Mouse (Mus musculus): ENCODE data around the gene Scn3b. TPM values are rescaled to one million over a fixed set of nuclear protein-coding genes. Genes with fewer than 3 reads are reported as not detected.
A peak's percentile ranks its signal among the peaks of the same experiment; 100 is the strongest.

Gene Scn3b
- 23.6 and 33.2 TPM in 2 replicates for polyA plus RNA-seq (2012; rRNA removed)

GRCm38 (mm10) chr9:40269103-40269861 lies at the start of gene Scn3b:
Gene Scn3b (plus strand): TSS chr9:40269217.
- DNase-seq: peak; percentile 48
- Histone ChIP-seq H3K4me1 (ENCODE audit: control insufficient read depth, insufficient read depth, low read length) (peaks cover 4% of the 10 kb centered on the region; the same call in 1 of the 2 replicates), H3K4me3 (replicated peaks; ENCODE audit: extremely low read depth, low read depth, low read length) (peak within 1 kb of the TSS; percentile 67)
- no peak for TF ChIP-seq CTCF (IDR thresholded peaks at IDR 0.05; ENCODE audit: insufficient read depth, low read length)
- no peak for TF ChIP-seq POLR2A (IDR thresholded peaks at IDR 0.05; ENCODE audit: borderline replicate concordance, extremely low read depth, low read depth, low read length)
- WGBS: 1% methylated on average over 42 of the region's 42 CpGs

- Histone ChIP-seq H3K4me1 (ENCODE audit: control insufficient read depth, insufficient read depth, low read length) (no peaks in the 10 kb centered on the region), H3K4me3 (replicated peaks; ENCODE audit: extremely low read depth, low read depth, low read length) (no peak overlapping the region)
- TF ChIP-seq POLR2A (IDR thresholded peaks at IDR 0.05; ENCODE audit: borderline replicate concordance, extremely low read depth, low read depth, low read length): no peak
- TF ChIP-seq CTCF (IDR thresholded peaks at IDR 0.05; ENCODE audit: insufficient read depth, low read length): no peak
- no peak for DNase-seq
- 71% methylated on average over 4 of the region's 4 CpGs for WGBS
These were observed 44.7 kb upstream of the Scn3b start for GRCm38 (mm10) chr9:40224289-40224688.

- TF ChIP-seq CTCF (IDR thresholded peaks at IDR 0.05; ENCODE audit: insufficient read depth, low read length): peak; percentile 27; the same call in 1 of the 2 replicates
- no peak for TF ChIP-seq POLR2A (IDR thresholded peaks at IDR 0.05; ENCODE audit: borderline replicate concordance, extremely low read depth, low read depth, low read length)
- Histone ChIP-seq H3K4me3 (replicated peaks; ENCODE audit: extremely low read depth, low read depth, low read length) (no peak overlapping the region), H3K4me1 (ENCODE audit: control insufficient read depth, insufficient read depth, low read length) (no peaks in the 10 kb centered on the region)
- DNase-seq: no peak
- 68% methylated on average over 10 of the region's 10 CpGs for WGBS
These were observed 40.9 kb upstream of the Scn3b start for GRCm38 (mm10) chr9:40227874-40228789.

GRCm38 (mm10) chr9:40228804-40229331 lies 40.1 kb upstream of the Scn3b start:
- TF ChIP-seq CTCF (IDR thresholded peaks at IDR 0.05; ENCODE audit: insufficient read depth, low read length): no peak
- no peak for TF ChIP-seq POLR2A (IDR thresholded peaks at IDR 0.05; ENCODE audit: borderline replicate concordance, extremely low read depth, low read depth, low read length)
- 39% methylated on average over 6 of the region's 6 CpGs for WGBS
- no peak overlapping the region for H3K4me3 ChIP-seq (replicated peaks; ENCODE audit: extremely low read depth, low read depth, low read length)

GRCm38 (mm10) chr9:40229479-40229878 lies 39.5 kb upstream of the Scn3b start:
- H3K4me3 ChIP-seq (replicated peaks; ENCODE audit: extremely low read depth, low read depth, low read length): no peak overlapping the region
- H3K4me1 ChIP-seq (ENCODE audit: control insufficient read depth, insufficient read depth, low read length): no peaks in the 10 kb centered on the region
- TF ChIP-seq CTCF (IDR thresholded peaks at IDR 0.05; ENCODE audit: insufficient read depth, low read length) (no peak), POLR2A (IDR thresholded peaks at IDR 0.05; ENCODE audit: borderline replicate concordance, extremely low read depth, low read depth, low read length) (no peak)
- DNase-seq: no peak
- 43% methylated on average over 5 of the region's 5 CpGs for WGBS

More at GRCm38 (mm10) chr9:40228804-40229331, 40.1 kb upstream of the Scn3b start:
- H3K4me1 ChIP-seq (ENCODE audit: control insufficient read depth, insufficient read depth, low read length): no peaks in the 10 kb centered on the region
- DNase-seq: no peak

- no peak for TF ChIP-seq POLR2A (IDR thresholded peaks at IDR 0.05; ENCODE audit: borderline replicate concordance, extremely low read depth, low read depth, low read length)
- no peak for TF ChIP-seq CTCF (IDR thresholded peaks at IDR 0.05; ENCODE audit: insufficient read depth, low read length)
- Histone ChIP-seq H3K4me3 (replicated peaks; ENCODE audit: extremely low read depth, low read depth, low read length) (no peak overlapping the region), H3K4me1 (ENCODE audit: control insufficient read depth, insufficient read depth, low read length) (no peaks in the 10 kb centered on the region)
- DNase-seq: no peak
- 78% methylated on average over 3 of the region's 3 CpGs for WGBS
These were observed 38.0 kb upstream of the Scn3b start for GRCm38 (mm10) chr9:40231019-40231418.

- DNase-seq: no peak
These were observed 34.6 kb upstream of the Scn3b start for GRCm38 (mm10) chr9:40234233-40235072.

GRCm38 (mm10) chr9:40235220-40235619 lies 33.8 kb upstream of the Scn3b start:
- WGBS: 91% methylated on average over 7 of the region's 7 CpGs
- H3K4me3 ChIP-seq (replicated peaks; ENCODE audit: extremely low read depth, low read depth, low read length): no peak overlapping the region
- DNase-seq: no peak
- TF ChIP-seq CTCF (IDR thresholded peaks at IDR 0.05; ENCODE audit: insufficient read depth, low read length): no peak
- TF ChIP-seq POLR2A (IDR thresholded peaks at IDR 0.05; ENCODE audit: borderline replicate concordance, extremely low read depth, low read depth, low read length): no peak
- H3K4me1 ChIP-seq (ENCODE audit: control insufficient read depth, insufficient read depth, low read length): no peaks in the 10 kb centered on the region

More at GRCm38 (mm10) chr9:40234233-40235072, 34.6 kb upstream of the Scn3b start:
- TF ChIP-seq POLR2A (IDR thresholded peaks at IDR 0.05; ENCODE audit: borderline replicate concordance, extremely low read depth, low read depth, low read length): no peak
- WGBS: 71% methylated on average over 10 of the region's 10 CpGs
- Histone ChIP-seq H3K4me3 (replicated peaks; ENCODE audit: extremely low read depth, low read depth, low read length) (no peak overlapping the region), H3K4me1 (ENCODE audit: control insufficient read depth, insufficient read depth, low read length) (no peaks in the 10 kb centered on the region)

All from lung, adult 2 months (tissue).